Comparison of ENCODE assay signal across 9 mouse cellular contexts in the genomic region with DNA sequence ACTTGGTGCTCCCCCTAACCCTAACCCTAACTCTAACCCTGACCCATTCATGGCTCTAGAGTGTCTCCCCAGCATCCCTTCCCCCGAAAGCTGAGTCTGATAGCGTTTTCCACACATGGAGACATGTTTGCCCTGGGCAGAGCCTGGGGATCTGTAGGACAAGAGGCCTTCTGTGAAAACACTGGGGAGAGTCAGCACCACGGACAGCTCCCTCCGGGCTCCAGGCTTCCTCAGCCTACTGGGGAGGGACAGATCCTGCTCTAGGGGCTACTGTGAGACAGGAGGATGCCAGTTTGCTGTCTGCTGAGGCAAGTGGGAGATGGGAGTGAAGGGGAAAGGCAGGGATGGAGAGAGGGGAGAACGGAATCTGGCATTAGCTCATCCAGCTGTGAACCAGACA.
DNase-seq lines count a peak whose midpoint lies in the region; ATAC-seq lines count a peak whose summit lies in the region.
"Had no signal": no experiment of that assay in that cellular context is flagged by ENCODE, and none has a peak within 500 bp of the region (broad histone marks: within the 10 kb centered on the region; RNA-seq: fewer than 3 reads in every experiment).

No protein-coding gene starts in this region.

- H3K9ac ChIP-seq in embryonic facial prominence, embryonic 14.5 days (ENCODE audit: low read depth, low read length), result no peak overlapping the region
- H3K9ac ChIP-seq: limb, embryonic 12.5 days had no signal

- ATAC-seq in embryonic facial prominence, embryonic 14.5 days (ENCODE audit: low read depth), result no peak

- H3K4me3 ChIP-seq in embryonic facial prominence, embryonic 14.5 days (ENCODE audit: low read depth, low read length), result no peak overlapping the region
- H3K4me3 ChIP-seq: limb, embryonic 12.5 days had no signal

- H3K4me1 ChIP-seq in embryonic facial prominence, embryonic 14.5 days (ENCODE audit: control insufficient read depth, insufficient read depth, low read length), result no peaks in the 10 kb centered on the region
- H3K4me1 ChIP-seq: limb, embryonic 12.5 days had no signal

- H3K27me3 ChIP-seq in embryonic facial prominence, embryonic 14.5 days (replicated peaks; ENCODE audit: control insufficient read depth, insufficient read depth, low read length), result no peaks in the 10 kb centered on the region
- H3K27me3 ChIP-seq: limb, embryonic 12.5 days had no signal

- no peak overlapping the region for H3K4me2 ChIP-seq in embryonic facial prominence, embryonic 14.5 days (ENCODE audit: low read depth, low read length)
- H3K4me2 ChIP-seq: limb, embryonic 12.5 days had no signal

- no peaks in the 10 kb centered on the region for H3K9me3 ChIP-seq in embryonic facial prominence, embryonic 14.5 days (ENCODE audit: control insufficient read depth, low read length)
- H3K9me3 ChIP-seq: limb, embryonic 12.5 days had no signal

- DNase-seq in layer of hippocampus, postnatal 14 days (ENCODE audit: low spot score in 2 of 2), result peak; percentile 50 to 63
- DNase-seq in layer of hippocampus, adult 18-20 months (ENCODE audit: low spot score in 2 of 2), result no peak
- DNase-seq in adrenal gland, adult (ENCODE audit: inconsistent age in 2 of 2, low spot score in 1 of 2), result peak; percentile 71 to 93
- peak; percentile 89 for DNase-seq in embryonic facial prominence, embryonic 14.5 days (ENCODE audit: low spot score)
- peak; percentile 94 to 96 for DNase-seq in kidney, postnatal 4 days
- DNase-seq in ovary, postnatal 10 days (ENCODE audit: low spot score), result peak; percentile 80
- DNase-seq in frontal cortex, adult 2 months (ENCODE audit: extremely low spot score in 1 of 2, low spot score in 1 of 2), result no peak
- no peak for DNase-seq in right cerebral cortex, postnatal 36 days (ENCODE audit: low spot score in 2 of 2)

- WGBS in embryonic facial prominence, embryonic 14.5 days, result 6% methylated on average over 5 of the region's 5 CpGs

- no peaks in the 10 kb centered on the region for H3K36me3 ChIP-seq in embryonic facial prominence, embryonic 14.5 days (ENCODE audit: control insufficient read depth, insufficient read depth, low read length)
- H3K36me3 ChIP-seq: limb, embryonic 12.5 days had no signal

- no peak overlapping the region for H3K27ac ChIP-seq in embryonic facial prominence, embryonic 14.5 days (replicated peaks; ENCODE audit: low read depth, low read length)
- H3K27ac ChIP-seq: limb, embryonic 12.5 days had no signal

Comparison
In these comparisons a context has a peak if more than half of its experiments do, and no peak if none do; other contexts are left out.
1. DNase-seq: peak in layer of hippocampus, postnatal 14 days (2 of 2), adrenal gland, adult (2 of 2), embryonic facial prominence, embryonic 14.5 days (single experiment), kidney, postnatal 4 days (2 of 2) and ovary, postnatal 10 days (single experiment); none in layer of hippocampus, adult 18-20 months (0 of 2), frontal cortex, adult 2 months (0 of 2) and right cerebral cortex, postnatal 36 days (0 of 2).